Mouse (Mus musculus) myocyte (in vitro differentiated cells): ENCODE results near the gene Aif1l.
A peak's percentile ranks its signal among the peaks of the same experiment; 100 is the strongest.

Source experiments
- E2F4 ChIP-seq: IDR thresholded peaks from one replicate; pipeline ENCODE4 v1.6.1; 2011; ENCODE audit warnings: mild to moderate bottlenecking, control low read depth, moderate library complexity; ENCODE audit not compliant: insufficient read depth
- MAX ChIP-seq: IDR thresholded peaks from one replicate; pipeline ENCODE4 v1.6.1; 2011; ENCODE audit warnings: low read depth, mild to moderate bottlenecking, control low read depth
- MYOD1 ChIP-seq, 3 experiments: IDR thresholded peaks; one replicate each; pipeline ENCODE4 v1.6.1; 2011; ENCODE audit warnings: control low read depth in 2 of 3, low read depth in 2 of 3, mild to moderate bottlenecking in 2 of 3, moderate library complexity in 1 of 3; ENCODE audit not compliant: insufficient read length in 2 of 3, control insufficient read depth in 1 of 3
- MYOG ChIP-seq, 3 experiments: IDR thresholded peaks; one replicate each; pipeline ENCODE4 v1.6.1; 2011; ENCODE audit warnings: control low read depth in 2 of 3, low read depth in 2 of 3, mild to moderate bottlenecking in 2 of 3; ENCODE audit not compliant: insufficient read length in 2 of 3, control insufficient read depth in 1 of 3, insufficient read depth in 1 of 3
- POLR2A ChIP-seq: IDR thresholded peaks from one replicate; pipeline ENCODE4 v1.6.1; 2011; ENCODE audit warnings: low read depth, mild to moderate bottlenecking, control low read depth, moderate library complexity; ENCODE audit not compliant: insufficient read length
- POLR2AphosphoS2 ChIP-seq: IDR thresholded peaks from one replicate; pipeline ENCODE4 v1.6.1; 2011; ENCODE audit warnings: low read depth, control low read depth; ENCODE audit not compliant: insufficient read length
- TCF12 ChIP-seq: IDR thresholded peaks from one replicate; pipeline ENCODE4 v1.6.1; 2011; ENCODE audit warnings: mild to moderate bottlenecking, control low read depth; ENCODE audit not compliant: poor library complexity, insufficient read depth, severe bottlenecking
- TCF3 ChIP-seq: IDR thresholded peaks from one replicate; pipeline ENCODE4 v1.6.1; 2011; ENCODE audit warnings: low read depth, control low read depth; ENCODE audit not compliant: insufficient read length
- USF1 ChIP-seq: IDR thresholded peaks from one replicate; pipeline ENCODE4 v1.6.1; 2011; ENCODE audit warnings: low read depth, mild to moderate bottlenecking, control low read depth, moderate library complexity

- TF ChIP-seq POLR2A = no peak
- no peak for TF ChIP-seq TCF3
- peak in 2 of 3 experiments; percentile 13 to 84 for TF ChIP-seq MYOD1 (IDR thresholded peaks at IDR 0.05; ENCODE audit: control insufficient read depth in 1 of 3, insufficient read length in 2 of 3, low read depth in 2 of 3)
- TF ChIP-seq MAX = no peak
- no peak for TF ChIP-seq USF1
- TF ChIP-seq TCF12 = no peak
- no peak for TF ChIP-seq E2F4
- TF ChIP-seq POLR2AphosphoS2 = peak; percentile 46
- peak; percentile 26 to 93 (median 48) for TF ChIP-seq MYOG (IDR thresholded peaks at IDR 0.05; ENCODE audit: control insufficient read depth in 1 of 3, insufficient read depth in 1 of 3, insufficient read length in 2 of 3, low read depth in 2 of 3)
Measured at GRCm38 (mm10) chr2:31954779-31955181, 4.8 kb downstream of the Aif1l start.
